Mouse (Mus musculus): ENCODE results near the gene Alpl.

Gene Alpl

DNA sequence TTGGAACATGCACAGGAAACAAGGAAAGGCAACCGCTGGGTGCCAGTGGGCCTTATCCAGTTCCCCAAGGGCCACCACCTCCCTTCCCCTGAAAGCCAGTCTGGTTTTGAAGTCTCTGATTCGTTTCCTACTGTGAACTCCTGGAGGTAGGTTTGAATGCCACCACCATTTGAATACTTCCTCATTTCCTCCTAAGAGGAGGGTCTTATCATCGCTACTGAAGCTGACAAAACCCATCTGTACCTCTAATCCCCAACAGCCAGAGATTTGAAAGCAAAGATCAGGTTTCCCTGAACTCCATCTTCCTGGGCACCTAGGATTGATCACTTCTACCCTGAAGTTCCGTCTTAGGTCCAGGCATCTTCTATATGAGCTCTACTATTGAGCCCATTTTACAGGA is 854 bp upstream of the Alpl start:
- DNase-seq (ENCODE audit: low spot score), result no peak

DNA sequence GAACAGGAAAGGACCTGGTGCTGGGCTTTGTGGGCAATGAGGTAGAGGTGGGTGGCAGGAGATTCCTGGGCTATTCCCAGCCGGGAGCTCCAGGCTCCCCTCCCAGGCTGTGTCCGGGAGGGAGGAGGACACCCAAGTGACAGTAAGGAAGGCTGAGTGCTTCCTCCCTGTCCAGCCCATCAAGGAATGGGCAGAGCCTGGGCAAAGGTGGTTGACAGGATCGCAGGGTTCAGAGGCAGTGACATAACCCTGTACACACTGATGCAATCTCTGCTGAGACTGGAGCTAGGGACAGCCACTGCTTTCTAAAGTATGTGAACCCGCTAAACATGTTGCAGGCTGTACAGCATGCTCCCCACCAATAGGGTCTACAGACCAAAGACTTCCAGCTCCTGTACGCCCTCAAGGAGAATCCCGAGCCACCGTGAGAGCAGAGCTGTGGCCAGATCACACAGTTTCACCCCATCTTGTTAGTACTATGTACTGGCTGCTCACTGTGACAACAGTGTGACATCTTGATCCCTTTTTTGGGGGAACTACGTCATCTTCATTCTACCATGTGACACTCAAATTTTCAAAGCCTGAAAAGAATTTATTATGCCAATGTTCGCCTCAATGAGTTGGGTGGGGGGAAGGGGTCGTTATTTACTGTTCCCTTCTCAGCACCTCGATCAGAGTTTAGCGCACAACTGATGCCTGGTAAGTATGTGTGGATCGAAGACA is 1.8 kb downstream of the Alpl start:
- no peak for DNase-seq (ENCODE audit: low spot score)

DNA sequence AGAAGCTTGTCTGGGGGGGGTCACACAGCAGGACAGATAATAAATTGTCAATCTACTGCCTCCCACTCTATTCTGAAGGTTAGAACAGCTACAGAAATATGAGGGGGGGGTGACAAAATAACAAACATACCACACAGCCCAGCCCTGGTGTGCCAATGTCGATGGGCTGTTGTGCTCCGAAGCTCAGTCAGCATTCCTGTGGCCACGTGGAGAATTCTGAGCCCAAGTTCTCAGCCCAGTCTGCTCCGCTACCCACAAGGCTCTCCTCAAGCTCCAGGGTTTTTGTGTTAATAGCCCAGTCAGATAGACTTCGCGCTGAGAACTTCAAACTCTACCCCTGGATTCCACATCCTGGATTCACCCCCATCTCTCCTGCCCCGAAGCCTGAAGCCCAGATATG is 2.6 kb downstream of the Alpl start:
- no peak for DNase-seq (ENCODE audit: low spot score)

DNA sequence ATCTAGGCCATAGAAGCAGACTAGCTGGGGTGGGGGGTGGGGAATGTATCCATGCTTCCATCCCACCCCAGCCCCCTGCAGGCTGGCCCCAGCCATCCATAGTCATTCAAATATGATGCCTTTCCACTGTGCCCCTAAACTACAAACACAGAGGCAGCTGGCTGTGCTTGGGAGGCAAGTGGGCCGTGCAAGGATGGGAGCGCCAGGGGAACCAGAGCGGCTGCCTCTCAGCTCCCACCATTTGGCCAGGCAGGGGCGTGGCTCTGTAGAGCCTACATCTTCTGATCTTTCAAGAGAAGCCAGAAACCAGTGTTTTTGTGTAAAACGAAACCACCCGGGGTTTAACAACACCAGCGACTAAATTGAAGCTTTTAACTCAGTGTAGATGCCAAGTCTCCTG is 4.7 kb downstream of the Alpl start:
- DNase-seq (ENCODE audit: low spot score), result no peak

DNA sequence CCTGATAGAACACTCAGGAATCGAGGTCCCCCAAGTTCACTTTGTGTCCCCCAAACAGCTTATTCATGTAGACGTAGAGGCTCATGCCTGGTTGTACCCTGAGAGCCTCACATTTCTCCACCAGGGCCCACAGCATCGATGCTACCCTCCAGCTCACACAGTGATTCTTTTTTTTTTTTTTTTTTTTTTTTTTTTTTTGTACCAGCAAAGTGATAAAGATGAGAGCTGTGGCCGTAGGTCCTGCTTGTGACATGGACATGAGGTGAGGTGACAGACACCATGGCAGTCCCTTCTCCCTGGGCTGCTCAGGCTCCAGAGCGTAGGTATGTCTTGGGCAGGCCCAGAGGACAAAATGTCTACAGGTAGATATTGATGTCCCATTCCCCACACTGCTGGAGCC is 5.2 kb downstream of the Alpl start:
- DNase-seq (ENCODE audit: low spot score), result no peak

DNA sequence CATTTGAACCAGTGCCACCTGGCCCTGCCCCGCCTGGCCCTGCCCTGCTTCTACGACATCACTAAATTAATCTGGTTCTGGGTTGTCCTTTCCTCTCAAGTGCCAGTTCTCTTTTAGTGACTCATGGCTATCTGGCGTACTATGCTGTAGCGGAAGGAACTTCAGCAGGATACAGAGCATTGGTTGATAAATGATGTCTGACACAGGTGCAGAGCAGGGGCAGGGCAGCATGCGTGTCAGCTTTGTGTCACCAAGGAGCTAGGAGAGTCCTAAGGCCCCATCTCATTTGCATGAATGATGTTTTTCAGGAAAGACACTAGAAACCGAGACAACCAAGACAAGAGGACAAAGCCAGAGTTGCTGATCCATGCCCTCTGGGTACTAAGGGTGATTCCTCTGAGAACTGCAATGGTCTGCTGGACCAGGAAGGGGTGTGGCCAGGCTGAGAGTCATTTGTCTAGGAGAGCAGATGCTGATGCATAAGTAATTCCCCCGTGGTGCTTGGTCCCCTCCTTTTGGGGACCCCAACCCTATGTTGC is 7.6 kb downstream of the Alpl start:
- peak; percentile 49 for DNase-seq (ENCODE audit: low spot score)

DNA sequence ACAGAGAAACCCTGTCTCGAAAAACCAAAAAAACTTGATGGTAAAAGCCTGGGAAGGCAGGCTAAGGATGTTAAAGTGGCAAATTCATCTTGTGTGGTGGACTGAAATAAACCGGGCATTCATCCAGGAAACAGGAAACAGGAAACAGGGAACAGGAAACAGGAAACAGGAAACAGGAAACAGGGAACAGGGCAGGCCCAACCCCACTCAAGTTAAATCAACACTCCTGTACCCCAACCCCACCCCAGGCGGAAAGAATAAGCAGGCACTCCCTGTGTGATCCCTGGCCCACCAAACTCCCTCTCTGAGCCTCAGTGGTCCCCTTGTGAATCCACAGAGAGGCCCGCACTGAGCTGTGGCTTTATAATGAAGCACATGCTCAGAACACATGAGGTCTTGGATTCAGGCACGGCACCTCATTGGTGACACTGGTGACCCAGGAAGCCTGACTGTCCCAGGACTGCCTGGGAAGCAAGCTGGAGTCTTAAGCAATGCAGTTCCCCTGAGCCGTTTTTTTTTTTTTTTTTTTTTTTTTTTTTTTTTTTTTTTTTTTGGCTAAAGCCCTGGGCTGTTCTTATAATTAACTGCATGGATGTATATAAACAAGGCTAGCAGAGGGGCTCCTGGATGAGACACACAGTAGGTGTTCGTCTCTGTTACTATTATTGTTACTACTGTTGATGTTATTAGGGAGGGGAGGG is 8.4 kb downstream of the Alpl start:
- no peak for DNase-seq (ENCODE audit: low spot score)

DNA sequence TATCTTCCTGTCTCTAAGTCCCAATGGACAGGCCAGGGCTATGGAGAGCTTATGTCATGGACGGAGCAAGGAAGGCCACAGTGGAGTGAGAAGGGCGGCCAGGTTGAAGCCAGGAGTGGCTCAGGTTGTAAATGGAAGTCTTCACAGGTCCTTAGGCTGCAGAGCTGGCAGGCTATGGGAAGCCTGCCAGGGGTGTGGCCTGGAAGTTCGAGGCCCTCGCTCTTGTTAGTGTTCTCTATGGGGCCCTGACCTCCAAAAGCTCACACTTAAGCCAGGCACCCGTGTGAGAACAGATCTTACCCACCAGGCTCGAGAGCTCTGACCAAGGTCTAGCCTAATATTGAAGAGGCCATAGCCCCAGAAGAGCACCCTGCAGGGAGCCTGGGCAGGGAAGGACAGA is 9.7 kb downstream of the Alpl start:
- DNase-seq (ENCODE audit: low spot score), result no peak

DNA sequence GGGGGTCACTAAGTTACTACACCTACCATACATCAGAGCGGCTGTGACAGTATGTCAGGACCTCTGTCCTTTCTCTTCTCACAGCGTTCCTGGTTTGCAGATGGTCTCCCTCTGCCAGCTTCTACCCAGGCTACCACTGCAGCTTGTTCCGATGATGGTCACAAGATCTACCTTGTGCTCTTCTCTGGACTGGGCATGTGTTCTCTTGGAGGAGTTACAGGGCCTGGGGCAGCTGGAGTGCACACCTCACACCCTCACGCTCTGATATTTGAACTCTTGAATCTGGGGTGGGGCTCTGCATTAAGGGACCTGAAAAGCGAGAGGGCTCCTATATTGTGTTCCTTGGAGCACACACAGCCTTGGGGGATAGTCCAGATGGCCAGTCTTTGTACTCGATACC is 10.9 kb downstream of the Alpl start:
- no peak for DNase-seq (ENCODE audit: low spot score)

DNA sequence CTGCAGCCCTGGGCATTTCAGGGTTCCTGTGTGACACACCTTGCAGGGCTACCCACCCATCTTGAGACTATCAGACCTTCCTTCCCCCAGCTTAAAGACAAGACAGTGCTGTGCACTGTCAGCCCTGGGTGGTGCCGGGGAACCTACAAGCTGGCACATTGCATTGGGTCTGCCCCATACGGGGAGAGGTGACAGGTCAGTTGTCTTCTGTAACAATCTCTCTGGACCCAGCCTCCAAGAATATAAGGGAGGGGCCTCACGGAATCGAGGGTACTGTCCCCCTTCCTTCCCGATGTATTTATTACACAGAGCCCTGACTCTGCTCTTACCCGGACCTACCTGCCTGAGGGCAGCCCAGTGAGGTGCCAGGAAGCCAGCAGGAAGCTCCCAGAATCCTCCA is 11.4 kb downstream of the Alpl start:
- DNase-seq (ENCODE audit: low spot score), result no peak

DNA sequence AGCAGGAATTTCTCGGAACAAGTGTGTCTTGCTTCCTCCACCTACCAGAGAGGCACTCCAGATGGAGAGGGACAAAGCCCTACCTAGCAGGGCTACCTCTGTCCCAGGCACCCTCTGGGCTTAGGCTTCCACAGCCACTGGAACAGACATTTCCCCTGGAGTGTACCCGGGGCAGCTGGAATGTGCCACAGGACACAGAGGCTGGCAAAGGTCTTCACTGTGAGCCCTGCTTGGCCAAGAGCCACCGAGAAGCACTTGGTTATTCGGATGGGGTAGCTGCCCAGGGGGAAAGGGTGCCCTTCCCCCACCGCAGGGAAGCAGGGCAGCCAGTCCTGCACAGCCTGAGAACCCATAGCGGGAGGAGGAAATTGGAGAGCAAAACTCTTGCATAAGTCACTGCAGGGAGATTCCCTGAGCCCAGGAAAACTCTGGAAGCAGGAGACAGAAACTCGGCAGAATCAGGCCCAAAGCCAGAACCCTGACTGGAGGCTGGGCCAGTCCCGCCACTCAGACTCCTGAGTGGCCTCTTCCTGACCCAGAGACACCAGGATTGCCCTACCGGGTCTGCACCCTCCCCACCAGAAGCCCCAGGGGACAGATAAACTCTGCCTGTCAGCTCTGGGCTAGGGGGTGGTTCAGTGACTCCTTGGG is 12.5 kb downstream of the Alpl start:
- no peak for DNase-seq (ENCODE audit: low spot score)

DNA sequence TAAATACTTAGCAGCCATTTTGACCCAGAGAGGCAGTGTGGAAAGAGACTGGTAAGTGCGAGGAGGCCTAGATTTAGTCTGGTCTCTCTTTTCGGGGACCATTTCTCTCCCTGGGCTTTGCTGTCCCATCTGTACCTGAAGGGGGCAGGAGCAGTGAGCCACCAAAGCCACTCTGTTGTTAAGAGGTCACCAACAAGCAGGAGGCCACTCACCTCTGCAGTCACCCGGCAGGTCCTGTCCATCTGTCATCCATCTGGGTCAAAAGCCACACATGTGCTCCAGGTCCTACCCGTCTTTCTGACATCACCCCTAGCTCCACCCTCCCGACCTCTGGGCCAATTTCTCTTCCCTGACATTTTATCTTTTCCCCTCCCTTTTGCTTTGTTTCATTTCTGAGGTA is 14.2 kb downstream of the Alpl start:
- no peak for DNase-seq (ENCODE audit: low spot score)

DNA sequence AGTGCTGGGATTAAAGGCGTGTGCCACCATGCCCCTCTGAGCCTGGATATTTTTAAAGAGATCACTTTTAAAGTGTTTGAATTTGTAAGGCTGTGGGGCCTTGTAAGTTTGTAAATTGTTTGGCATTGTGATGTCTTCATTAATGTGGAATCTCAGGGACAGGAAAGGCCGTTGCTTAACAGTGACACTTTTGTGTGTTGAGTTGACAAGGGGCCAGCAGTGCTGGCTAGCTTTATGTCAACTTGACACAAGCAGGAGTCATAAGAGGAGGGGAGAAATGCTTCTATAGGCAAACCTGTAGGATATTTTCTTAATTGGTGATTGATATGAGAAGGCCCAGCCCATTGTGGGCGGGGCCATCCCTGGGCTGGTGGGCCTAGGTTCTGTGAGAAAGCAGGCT is 15.2 kb downstream of the Alpl start:
- no peak for DNase-seq (ENCODE audit: low spot score)

DNA sequence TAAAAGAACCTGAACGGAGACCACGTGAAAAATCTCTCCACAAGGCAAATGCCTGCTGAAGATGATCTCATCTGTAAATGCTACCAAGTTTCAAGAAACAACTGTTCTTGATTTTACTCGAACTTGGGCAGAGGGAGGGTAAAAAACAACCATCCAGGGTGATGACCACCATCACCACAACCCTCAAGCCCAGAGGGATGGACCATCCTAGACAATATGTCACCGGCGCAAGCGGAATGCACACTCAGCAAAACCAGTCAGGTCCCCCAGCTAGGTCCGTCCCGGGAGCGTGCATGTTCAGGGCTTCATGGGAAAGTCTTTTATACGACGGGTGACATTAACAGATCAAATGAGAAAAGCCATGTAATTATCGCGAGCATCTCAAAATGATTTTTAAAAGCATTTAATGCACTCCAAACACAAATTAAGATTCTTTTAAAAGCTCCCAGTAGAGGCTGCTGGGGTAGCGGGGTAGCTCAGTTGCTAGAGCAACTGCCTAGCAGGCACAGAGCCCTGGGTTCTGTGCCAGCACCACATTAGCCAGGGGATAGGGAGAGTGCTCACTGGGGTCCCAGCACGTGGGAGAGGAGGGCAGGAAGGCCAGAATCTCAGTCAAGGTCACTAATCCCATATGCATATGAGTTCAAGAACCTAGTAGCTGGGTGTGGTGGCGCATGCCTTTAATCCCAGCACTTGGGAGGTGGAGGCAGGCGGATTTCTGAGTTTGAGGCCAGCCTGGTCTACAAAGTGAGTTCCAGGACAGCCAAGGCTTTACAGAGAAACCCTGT is 17.6 kb downstream of the Alpl start:
- no peak for DNase-seq (ENCODE audit: low spot score)

DNA sequence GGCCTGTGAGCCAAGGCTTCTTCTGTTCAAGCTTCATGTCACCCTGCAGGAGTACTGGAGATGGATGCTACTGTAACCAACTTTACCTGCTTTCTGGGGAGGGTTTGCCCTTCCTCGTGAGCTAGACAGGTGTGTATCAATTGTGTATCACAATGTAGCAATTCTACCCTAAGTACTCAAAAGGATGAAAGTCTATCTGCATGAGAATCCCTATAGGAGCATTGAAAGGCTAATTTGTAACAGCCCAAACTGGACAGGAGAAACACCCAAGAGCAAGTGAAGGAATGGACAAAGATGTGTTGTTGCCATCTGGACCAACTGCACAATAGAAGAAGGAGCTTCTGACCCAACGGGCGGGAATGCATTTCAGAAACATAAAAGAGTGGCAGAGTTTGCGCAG is 18.3 kb downstream of the Alpl start:
- no peak for DNase-seq (ENCODE audit: low spot score)

DNA sequence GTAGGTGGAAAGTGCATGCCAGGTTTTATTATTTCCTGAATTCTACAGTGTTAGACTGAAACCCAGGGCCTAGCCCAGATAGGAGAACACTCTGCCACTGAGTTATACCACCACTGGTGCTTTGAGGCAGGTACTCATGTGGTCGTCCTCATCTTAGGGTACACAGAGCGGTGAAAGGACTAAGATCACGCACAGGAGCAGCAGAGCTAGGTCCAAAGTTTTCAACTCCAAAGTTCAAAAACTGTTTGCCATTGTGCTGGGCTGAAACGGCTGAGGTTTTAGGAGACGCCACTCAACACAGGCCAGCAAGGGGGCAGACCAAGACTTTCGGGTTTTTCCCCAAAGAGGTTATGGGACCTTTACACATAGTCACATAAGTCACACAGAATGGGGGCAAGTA is 21.7 kb downstream of the Alpl start:
- DNase-seq (ENCODE audit: low spot score), result no peak

DNA sequence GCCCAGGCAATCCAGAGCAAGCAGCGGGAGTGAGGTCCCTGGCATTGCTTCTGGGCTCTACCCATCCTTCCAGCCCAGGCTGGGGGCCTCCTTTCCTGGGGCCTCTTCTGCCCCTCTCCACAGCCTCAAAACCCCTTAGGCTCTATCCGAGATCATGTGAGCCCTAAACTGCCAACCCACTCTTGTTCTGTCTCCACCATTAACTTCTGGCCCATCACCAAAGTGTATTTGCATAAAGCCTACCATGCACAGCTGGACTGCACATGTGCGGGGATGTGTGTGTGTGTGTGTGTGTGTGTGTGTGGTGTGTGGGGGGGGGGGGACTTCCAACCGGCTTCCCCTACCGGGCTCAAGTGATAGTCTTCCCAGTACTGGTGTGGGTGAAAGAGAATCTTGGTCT is 22.2 kb downstream of the Alpl start:
- no peak for DNase-seq (ENCODE audit: low spot score)

DNA sequence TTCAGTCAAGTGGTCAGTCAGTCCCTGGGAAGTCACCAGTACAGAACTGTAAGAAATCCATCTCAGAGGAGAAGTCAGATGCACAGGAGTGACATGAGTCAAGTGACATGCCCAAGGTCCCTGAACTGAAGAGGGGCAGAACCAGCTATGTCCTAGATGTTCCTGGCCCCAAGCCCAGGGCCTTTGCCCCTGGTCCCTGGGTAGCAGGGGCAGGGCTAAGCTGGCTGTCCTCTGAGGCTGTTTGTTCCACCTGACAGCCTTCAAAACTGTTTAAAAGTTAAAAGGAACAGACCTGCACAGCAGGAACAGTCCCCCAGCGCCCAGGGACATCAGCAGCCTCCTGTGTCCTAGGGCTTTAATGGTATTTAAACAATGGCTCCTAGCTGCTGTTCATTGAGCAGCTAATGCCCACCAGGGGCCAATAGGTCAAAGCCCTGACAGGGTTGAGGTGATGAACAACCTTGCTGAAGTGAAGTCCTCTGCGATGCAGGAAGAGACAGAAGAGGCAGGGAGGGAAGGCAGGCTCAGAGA is 22.8 kb downstream of the Alpl start:
- no peak for DNase-seq (ENCODE audit: low spot score)

DNA sequence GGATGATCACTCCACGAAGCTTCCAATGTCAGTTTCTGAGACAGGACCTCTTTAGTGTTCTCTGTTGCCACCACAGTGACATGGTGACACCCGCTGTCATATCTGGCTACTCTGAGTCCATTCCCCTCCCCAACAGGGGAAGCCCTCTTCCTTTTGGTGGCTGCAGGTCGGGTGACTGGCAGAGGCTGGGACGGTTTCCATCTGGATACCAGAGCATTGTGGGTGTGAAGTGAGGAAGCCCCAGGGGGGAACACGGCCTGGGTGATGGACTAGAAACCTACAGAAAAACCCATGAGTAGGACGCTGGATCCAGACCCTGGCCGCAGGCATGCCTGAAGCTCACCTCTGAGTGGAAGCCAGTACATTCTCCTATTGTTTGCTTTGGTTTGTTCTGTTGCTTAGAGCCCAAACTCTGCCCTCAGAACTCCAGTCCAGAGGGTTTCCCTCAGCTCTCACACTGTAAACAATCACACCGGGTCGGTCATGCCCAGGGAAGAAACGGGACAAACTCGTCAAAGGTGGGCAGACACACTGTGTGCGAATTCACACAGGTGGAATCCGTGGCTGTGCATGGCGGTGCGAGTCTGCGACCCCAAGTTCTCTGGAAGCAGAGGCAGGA is 23.6 kb downstream of the Alpl start:
- no peak for DNase-seq (ENCODE audit: low spot score)

DNA sequence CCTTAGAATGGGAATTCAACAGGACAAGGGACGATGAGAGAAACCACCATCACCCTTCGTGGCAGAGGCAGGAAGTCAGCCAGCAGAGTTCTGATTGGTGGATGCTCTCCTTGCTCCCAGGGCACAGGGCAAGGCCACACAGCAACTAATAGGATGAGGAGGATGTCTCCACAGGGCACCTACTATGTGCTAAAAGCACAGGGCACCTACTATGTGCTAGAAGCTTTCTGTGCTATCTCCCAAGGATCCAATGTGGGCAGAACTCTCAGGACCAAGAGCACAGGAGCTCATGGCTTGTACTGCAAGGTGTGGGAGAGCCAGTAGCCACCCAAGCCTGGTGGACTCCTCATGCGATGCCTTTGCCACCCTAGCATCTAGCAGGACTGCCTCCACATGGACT is 24.4 kb downstream of the Alpl start:
- DNase-seq (ENCODE audit: low spot score), result no peak

DNA sequence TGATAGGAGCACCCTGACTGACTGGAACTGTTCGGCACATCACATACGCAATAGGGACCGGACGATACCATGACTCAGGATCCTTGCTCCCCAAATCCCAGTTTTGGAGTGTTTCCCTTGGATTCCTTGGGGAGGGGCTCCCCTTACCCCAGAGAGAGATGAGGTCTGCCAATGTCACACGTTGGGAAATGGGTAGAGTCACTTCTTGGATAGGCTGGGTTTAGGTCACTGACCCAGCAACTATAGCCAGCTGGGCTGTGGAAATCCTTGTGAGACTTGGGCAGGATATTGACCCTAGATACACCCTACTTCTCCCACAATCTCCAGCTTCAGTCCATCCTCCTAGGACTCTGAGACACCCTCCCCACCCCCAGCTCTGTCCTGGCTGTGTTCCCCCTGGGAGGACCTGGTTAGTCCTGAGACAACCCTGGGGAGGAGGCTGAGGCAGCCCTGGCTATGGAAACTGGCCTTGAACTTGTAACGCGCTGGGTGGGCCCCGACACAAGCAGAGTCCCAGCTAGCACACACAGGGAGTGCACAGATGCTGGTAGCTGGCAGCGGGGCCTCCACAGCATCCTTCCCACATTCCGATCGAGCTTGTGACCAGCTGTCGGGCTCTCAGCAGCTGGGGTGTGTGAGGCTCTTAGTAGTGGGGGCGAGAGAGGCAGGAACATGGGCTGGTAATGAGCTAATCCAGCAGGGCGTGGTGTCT is 25.1 kb downstream of the Alpl start:
- DNase-seq (ENCODE audit: low spot score), result peak; percentile 42

Data from embryo, embryonic 10.5 days (tissue).